In genomic region chr2:157064136-157064535, GRCm38 (mm10) we compare ENCODE assay signal across 9 mouse cellular contexts. TPM values are rescaled to one million over a fixed set of nuclear protein-coding genes. Genes with fewer than 3 reads are reported as not detected.
A peak's percentile ranks its signal among the peaks of the same experiment; 100 is the strongest.
DNase-seq lines count a peak whose midpoint lies in the region; ATAC-seq and TF ChIP-seq lines count a peak whose summit lies in the region.
"Had no signal": no experiment of that assay in that cellular context is flagged by ENCODE, and none has a peak within 500 bp of the region (broad histone marks: within the 10 kb centered on the region; RNA-seq: fewer than 3 reads in every experiment).

No protein-coding gene starts in this region.

- H3K9me3 ChIP-seq in kidney, embryonic 14.5 days (ENCODE audit: control insufficient read depth, low read length) = no peaks in the 10 kb centered on the region
- no peaks in the 10 kb centered on the region for H3K9me3 ChIP-seq in hindbrain, embryonic 15.5 days
- no peaks in the 10 kb centered on the region for H3K9me3 ChIP-seq in stomach, postnatal 0 days (ENCODE audit: control insufficient read depth, low read length)
- no peaks in the 10 kb centered on the region for H3K9me3 ChIP-seq in liver, embryonic 12.5 days (replicated peaks)

- no peak overlapping the region for H3K27ac ChIP-seq in kidney, embryonic 14.5 days (ENCODE audit: low read depth, low read length)
- H3K27ac ChIP-seq in bone marrow, adult 2 months (ENCODE audit: control insufficient read depth, insufficient read depth, low read depth, low read length, poor library complexity) = peak overlapping the region; percentile 50
- peak overlapping the region; percentile 1; the same call in 1 of the 2 replicates for H3K27ac ChIP-seq in hindbrain, embryonic 15.5 days (replicated peaks)
- peak overlapping the region; percentile 83 for H3K27ac ChIP-seq in stomach, postnatal 0 days (replicated peaks)
- no peak overlapping the region for H3K27ac ChIP-seq in liver, embryonic 12.5 days

- no peak overlapping the region for H3K4me2 ChIP-seq in kidney, embryonic 14.5 days (replicated peaks; ENCODE audit: low read depth, low read length)
- H3K4me2 ChIP-seq in hindbrain, embryonic 15.5 days = no peak overlapping the region
- no peak overlapping the region; the same call in 1 of the 2 replicates for H3K4me2 ChIP-seq in stomach, postnatal 0 days (replicated peaks; ENCODE audit: low read depth)
- no peak overlapping the region for H3K4me2 ChIP-seq in liver, embryonic 12.5 days

- TF ChIP-seq EP300 in stomach, postnatal 0 days (optimal IDR thresholded peaks at IDR 0.05) = no peak

- peaks cover 15% of the 10 kb centered on the region for H3K36me3 ChIP-seq in kidney, embryonic 14.5 days (ENCODE audit: control insufficient read depth, insufficient read depth, low read length)
- H3K36me3 ChIP-seq in hindbrain, embryonic 15.5 days = peaks cover 11% of the 10 kb centered on the region; the same call in 1 of the 2 replicates
- H3K36me3 ChIP-seq in stomach, postnatal 0 days (ENCODE audit: control insufficient read depth, insufficient read depth, low read length) = no peaks in the 10 kb centered on the region; the same call in 1 of the 2 replicates
- H3K36me3 ChIP-seq in liver, embryonic 12.5 days = peaks cover 6% of the 10 kb centered on the region; the same call in 1 of the 2 replicates

- no peak for DNase-seq in kidney, adult 8-10 months
- peak; percentile 49 for DNase-seq in cerebellum, postnatal 14 days
- DNase-seq in stomach, postnatal 0 days (ENCODE audit: low spot score) = no peak
- DNase-seq in thymus, postnatal 14 days = no peak

- no peak overlapping the region for H3K4me3 ChIP-seq in kidney, embryonic 14.5 days (ENCODE audit: low read length)
- H3K4me3 ChIP-seq in bone marrow, adult 2 months (replicated peaks; ENCODE audit: control insufficient read depth, low read depth, low read length) = no peak overlapping the region
- no peak overlapping the region for H3K4me3 ChIP-seq in hindbrain, embryonic 15.5 days
- H3K4me3 ChIP-seq in stomach, postnatal 0 days (ENCODE audit: low read depth, low read length) = no peak overlapping the region
- H3K4me3 ChIP-seq in liver, embryonic 12.5 days = no peak overlapping the region

- TF ChIP-seq POLR2A in bone marrow, adult 2 months (IDR thresholded peaks at IDR 0.05; ENCODE audit: borderline replicate concordance, control insufficient read depth, low read depth, low read length) = no peak

- H3K4me1 ChIP-seq in kidney, embryonic 14.5 days (ENCODE audit: control insufficient read depth, insufficient read depth, low read length) = peaks cover 37% of the 10 kb centered on the region
- peaks cover 5% of the 10 kb centered on the region for H3K4me1 ChIP-seq in bone marrow, adult 2 months (ENCODE audit: control insufficient read depth, insufficient read depth, low read length)
- H3K4me1 ChIP-seq in hindbrain, embryonic 15.5 days (replicated peaks) = peaks cover 68% of the 10 kb centered on the region
- peaks cover 21% of the 10 kb centered on the region for H3K4me1 ChIP-seq in stomach, postnatal 0 days (replicated peaks; ENCODE audit: control insufficient read depth, insufficient read depth)
- peaks cover 39% of the 10 kb centered on the region for H3K4me1 ChIP-seq in liver, embryonic 12.5 days

- no peaks in the 10 kb centered on the region for H3K27me3 ChIP-seq in kidney, embryonic 14.5 days (ENCODE audit: control insufficient read depth, insufficient read depth, low read length)
- H3K27me3 ChIP-seq in hindbrain, embryonic 15.5 days = no peaks in the 10 kb centered on the region
- no peaks in the 10 kb centered on the region for H3K27me3 ChIP-seq in stomach, postnatal 0 days (ENCODE audit: control insufficient read depth, insufficient read depth, low read length)
- no peaks in the 10 kb centered on the region for H3K27me3 ChIP-seq in liver, embryonic 12.5 days (replicated peaks)
- H3K27me3 ChIP-seq: Patski had no signal

- no peak for ATAC-seq in kidney, embryonic 14.5 days (ENCODE audit: low FRiP score, low TSS enrichment)
- peak; percentile 57 for ATAC-seq in hindbrain, embryonic 15.5 days (ENCODE audit: low FRiP score, low read depth)
- ATAC-seq in stomach, postnatal 0 days (ENCODE audit: low FRiP score, low TSS enrichment) = no peak
- ATAC-seq in liver, embryonic 12.5 days = no peak
- ATAC-seq: Patski had no signal

- H3K9ac ChIP-seq in kidney, embryonic 14.5 days (ENCODE audit: low read depth, low read length) = peak overlapping the region; percentile 34; the same call in 1 of the 2 replicates
- no peak overlapping the region for H3K9ac ChIP-seq in hindbrain, embryonic 15.5 days
- H3K9ac ChIP-seq in stomach, postnatal 0 days (ENCODE audit: low read length) = no peak overlapping the region
- no peak overlapping the region for H3K9ac ChIP-seq in liver, embryonic 12.5 days

- WGBS in kidney, embryonic 14.5 days = 80% methylated on average over 7 of the region's 7 CpGs
- 12% methylated on average over 7 of the region's 7 CpGs for whole genome bisulfite sequencing in bone marrow, adult 2 months
- WGBS in hindbrain, embryonic 15.5 days = 38% methylated on average over 7 of the region's 7 CpGs
- 48% methylated on average over 7 of the region's 7 CpGs for WGBS in stomach, postnatal 0 days
- 44% methylated on average over 7 of the region's 7 CpGs for whole genome bisulfite sequencing in liver, embryonic 12.5 days (ENCODE audit: insufficient replicate concordance)

- TF ChIP-seq CTCF in bone marrow, adult 2 months (IDR thresholded peaks at IDR 0.05; ENCODE audit: control insufficient read depth, insufficient read depth, low read length) = no peak
- no peak for TF ChIP-seq CTCF in stomach, postnatal 0 days (IDR thresholded peaks at IDR 0.05; ENCODE audit: low read depth)

RNA-seq across cellular contexts. Expression of gene Soga1, which starts 14.9 kb away (rescaled TPM):
- 6.3 and 6.4 TPM in 2 replicates for polyA plus RNA-seq in kidney, embryonic 14.5 days (2014; fragmentation: Nextera tagmentation; extraction: Ambion mirVana)
- polyA plus RNA-seq in bone marrow, adult 2 months (2011; ENCODE audit: insufficient read depth, insufficient read length, low replicate concordance, missing spikeins) = 3.0 and 5.0 TPM in 2 replicates
- 5.2 and 6.3 TPM in 2 replicates for polyA plus RNA-seq in hindbrain, embryonic 15.5 days (2015; fragmentation: Nextera tagmentation; extraction: Ambion mirVana)
- 0.65 and 0.86 TPM in 2 replicates for polyA plus RNA-seq in stomach, postnatal 0 days (2015; fragmentation: Nextera tagmentation; extraction: Ambion mirVana)
- 3.4 TPM in 2 replicates for polyA plus RNA-seq in liver, embryonic 12.5 days (2016; fragmentation: Nextera tagmentation; extraction: Ambion mirVana)

RNA-seq across cellular contexts. Expression of gene Tldc2, which starts 22.7 kb away (rescaled TPM):
- polyA plus RNA-seq in kidney, embryonic 14.5 days (2014; fragmentation: Nextera tagmentation; extraction: Ambion mirVana) = 0.38 TPM in 1 of 2 replicates, not detected in the other
- not detected in 2 replicates for polyA plus RNA-seq in bone marrow, adult 2 months (2011; ENCODE audit: insufficient read depth, insufficient read length, low replicate concordance, missing spikeins)
- not detected in 2 replicates for polyA plus RNA-seq in hindbrain, embryonic 15.5 days (2015; fragmentation: Nextera tagmentation; extraction: Ambion mirVana)
- not detected in 2 replicates for polyA plus RNA-seq in stomach, postnatal 0 days (2015; fragmentation: Nextera tagmentation; extraction: Ambion mirVana)
- 0.29 TPM in 1 of 2 replicates, not detected in the other for polyA plus RNA-seq in liver, embryonic 12.5 days (2016; fragmentation: Nextera tagmentation; extraction: Ambion mirVana)

RNA-seq across cellular contexts. Expression of gene Dsn1, which starts 57.2 kb away (rescaled TPM):
- 30.8 and 43.8 TPM in 2 replicates for polyA plus RNA-seq in kidney, embryonic 14.5 days (2014; fragmentation: Nextera tagmentation; extraction: Ambion mirVana)
- polyA plus RNA-seq in bone marrow, adult 2 months (2011; ENCODE audit: insufficient read depth, insufficient read length, low replicate concordance, missing spikeins) = 13.9 and 17.2 TPM in 2 replicates
- polyA plus RNA-seq in hindbrain, embryonic 15.5 days (2015; fragmentation: Nextera tagmentation; extraction: Ambion mirVana) = 11.0 and 13.2 TPM in 2 replicates
- polyA plus RNA-seq in stomach, postnatal 0 days (2015; fragmentation: Nextera tagmentation; extraction: Ambion mirVana) = 7.9 and 8.6 TPM in 2 replicates
- 38.7 TPM in 2 replicates for polyA plus RNA-seq in liver, embryonic 12.5 days (2016; fragmentation: Nextera tagmentation; extraction: Ambion mirVana)

Comparison
In these comparisons a context has a peak if more than half of its experiments do, and no peak if none do; other contexts are left out.
1. H3K27ac ChIP-seq: peak in bone marrow, adult 2 months (single experiment), hindbrain, embryonic 15.5 days (single experiment) and stomach, postnatal 0 days (single experiment); none in kidney, embryonic 14.5 days (single experiment) and liver, embryonic 12.5 days (single experiment).
2. DNase-seq: peak in cerebellum, postnatal 14 days (2 of 2); none in kidney, adult 8-10 months (0 of 2), stomach, postnatal 0 days (single experiment) and thymus, postnatal 14 days (single experiment).